Mouse (Mus musculus) CH12.LX (cell line): ENCODE results near the gene Vwa3b. TPM values are rescaled to one million over a fixed set of nuclear protein-coding genes. Genes with fewer than 3 reads are reported as not detected.

ENCODE experiments used
- DNase-seq: peaks from one replicate; pipeline ENCODE4 v3.0.0-alpha.2; 2013; ENCODE audit errors: extremely low read depth
- H3K27ac ChIP-seq: 2 replicates; pipeline ENCODE4 v1.5.1; 2012; ENCODE audit warnings: low read depth, mild to moderate bottlenecking, control low read depth, moderate library complexity; ENCODE audit not compliant: insufficient read depth
- H3K27me3 ChIP-seq: replicated peaks from 2 replicates; pipeline ENCODE3; 2012; ENCODE audit warnings: inconsistent platforms
- H3K36me3 ChIP-seq, 2 experiments: replicated peaks in 1 of 2; 2 replicates each; pipeline versions ENCODE3 to v1.6.1; 2012; ENCODE audit warnings: inconsistent platforms in 1 of 2, low read length in 1 of 2, mild to moderate bottlenecking in 1 of 2, mixed read lengths in 1 of 2, moderate library complexity in 1 of 2; ENCODE audit not compliant: control insufficient read depth in 1 of 2, insufficient read depth in 1 of 2
- H3K4me1 ChIP-seq, 2 experiments: 2 replicates each; pipeline ENCODE4 v1.6.1; 2012; ENCODE audit warnings: inconsistent platforms in 1 of 2, moderate library complexity in 1 of 2; ENCODE audit not compliant: insufficient read depth in 2 of 2, control insufficient read depth in 1 of 2
- H3K4me2 ChIP-seq: 2 replicates; pipeline ENCODE4 v1.6.1; 2012; ENCODE audit warnings: low read depth, mild to moderate bottlenecking, control low read depth; ENCODE audit not compliant: poor library complexity, insufficient read depth, severe bottlenecking
- H3K4me3 ChIP-seq, 3 experiments: fragments of 150-350 bp in 1 of 3; sonication (generic) in 1 of 3; replicated peaks in 1 of 3; 2 replicates each; pipeline versions ENCODE3 to v1.5.1; 2011 to 2012; ENCODE audit warnings: low read depth in 2 of 3, low read length in 2 of 3, mild to moderate bottlenecking in 2 of 3, moderate library complexity in 2 of 3, control low read depth in 1 of 3, improper control_type of control experiment in 1 of 3, inconsistent platforms in 1 of 3, mixed read lengths in 1 of 3; ENCODE audit not compliant: poor library complexity in 1 of 3
- H3K79me2 ChIP-seq: replicated peaks from 2 replicates; pipeline ENCODE4 v1.6.1; 2012; ENCODE audit warnings: mild to moderate bottlenecking, moderate library complexity; ENCODE audit not compliant: control insufficient read depth, poor library complexity, insufficient read depth, severe bottlenecking; ENCODE audit errors: extremely low read depth
- H3K9ac ChIP-seq: 2 replicates; pipeline ENCODE4 v1.6.1; 2012; ENCODE audit warnings: low read depth, mild to moderate bottlenecking, control low read depth, moderate library complexity; ENCODE audit not compliant: insufficient read depth
- H3K9me3 ChIP-seq: replicated peaks from 2 replicates; pipeline ENCODE3; 2012; ENCODE audit warnings: low read length, inconsistent platforms, mixed read lengths
- BHLHE40 ChIP-seq: IDR thresholded peaks from 2 replicates; pipeline ENCODE4 v1.6.1; 2011; ENCODE audit warnings: mild to moderate bottlenecking, low read depth, low read length, improper control_type of control experiment
- CHD1 ChIP-seq: IDR thresholded peaks from 2 replicates; pipeline ENCODE4 v1.6.1; 2012; ENCODE audit warnings: low read depth, low read length, improper control_type of control experiment, inconsistent platforms
- CHD2 ChIP-seq: IDR thresholded peaks from 2 replicates; pipeline ENCODE4 v1.6.1; 2011; ENCODE audit warnings: low read length, improper control_type of control experiment
- CTCF ChIP-seq, 2 experiments: IDR thresholded peaks in 1 of 2; conservative IDR thresholded peaks in 1 of 2; 2 replicates each; pipeline ENCODE4 v1.5.1; 2011 to 2012; ENCODE audit warnings: low read depth in 2 of 2, low read length in 2 of 2, improper control_type of control experiment in 1 of 2, inconsistent platforms in 1 of 2, mild to moderate bottlenecking in 1 of 2, moderate library complexity in 1 of 2
- ELF1 ChIP-seq: IDR thresholded peaks from 2 replicates; pipeline ENCODE4 v1.6.1; 2014; ENCODE audit warnings: low read depth, mild to moderate bottlenecking, inconsistent platforms, low read length, improper control_type of control experiment
- EP300 ChIP-seq: IDR thresholded peaks from 2 replicates; pipeline ENCODE4 v1.6.1; 2011; ENCODE audit warnings: low read length, improper control_type of control experiment
- ETS1 ChIP-seq: conservative IDR thresholded peaks from 2 replicates; pipeline ENCODE4 v1.6.1; 2012; ENCODE audit warnings: low read depth, mild to moderate bottlenecking, inconsistent platforms, low read length, improper control_type of control experiment, moderate library complexity
- GABPA ChIP-seq: IDR thresholded peaks from 2 replicates; pipeline ENCODE4 v1.6.1; 2012; ENCODE audit warnings: low read depth, low read length, improper control_type of control experiment, inconsistent platforms; ENCODE audit not compliant: insufficient replicate concordance
- HCFC1 ChIP-seq: IDR thresholded peaks from 2 replicates; pipeline ENCODE4 v1.6.1; 2012; ENCODE audit warnings: low read depth, mild to moderate bottlenecking, inconsistent platforms, low read length, improper control_type of control experiment
- IRF4 ChIP-seq: IDR thresholded peaks from 2 replicates; pipeline ENCODE4 v1.6.1; 2014; ENCODE audit warnings: low read depth, mild to moderate bottlenecking, inconsistent platforms, low read length, improper control_type of control experiment
- JUN ChIP-seq: IDR thresholded peaks from 2 replicates; pipeline ENCODE4 v1.6.1; 2011; ENCODE audit warnings: low read depth, mild to moderate bottlenecking, low read length, improper control_type of control experiment, moderate library complexity; ENCODE audit not compliant: insufficient read depth
- JUND ChIP-seq: conservative IDR thresholded peaks from 2 replicates; pipeline ENCODE4 v1.6.1; 2011; ENCODE audit warnings: low read depth, low read length, improper control_type of control experiment
- KAT2A ChIP-seq: IDR thresholded peaks from 2 replicates; pipeline ENCODE4 v1.6.1; 2012; ENCODE audit warnings: low read length, improper control_type of control experiment, inconsistent platforms; ENCODE audit not compliant: insufficient replicate concordance
- MAFK ChIP-seq: IDR thresholded peaks from 2 replicates; pipeline ENCODE4 v1.6.1; 2011; ENCODE audit warnings: low read length, improper control_type of control experiment; ENCODE audit not compliant: insufficient replicate concordance
- MAX ChIP-seq: IDR thresholded peaks from 2 replicates; pipeline ENCODE4 v1.6.1; 2011; ENCODE audit warnings: low read length, improper control_type of control experiment
- MAZ ChIP-seq: IDR thresholded peaks from 2 replicates; pipeline ENCODE4 v1.6.1; 2012; ENCODE audit warnings: low read depth, mild to moderate bottlenecking, inconsistent platforms, low read length, improper control_type of control experiment, moderate library complexity
- NELFE ChIP-seq: IDR thresholded peaks from 2 replicates; pipeline ENCODE4 v1.6.1; 2011; ENCODE audit warnings: low read depth, low read length, improper control_type of control experiment
- PAX5 ChIP-seq: IDR thresholded peaks from 2 replicates; pipeline ENCODE4 v1.6.1; 2012; ENCODE audit warnings: low read length, inconsistent platforms, mixed read lengths
- POLR2A ChIP-seq: IDR thresholded peaks from 2 replicates; pipeline ENCODE4 v1.6.1; 2011; ENCODE audit warnings: low read depth, mild to moderate bottlenecking, improper control_type of control experiment, low read length
- RCOR1 ChIP-seq: conservative IDR thresholded peaks from 2 replicates; pipeline ENCODE4 v1.6.1; 2012; ENCODE audit warnings: low read depth, mild to moderate bottlenecking, inconsistent platforms, low read length, improper control_type of control experiment
- SIN3A ChIP-seq: IDR thresholded peaks from 2 replicates; pipeline ENCODE4 v1.6.1; 2012; ENCODE audit warnings: low read length, improper control_type of control experiment, inconsistent platforms
- SMC3 ChIP-seq: IDR thresholded peaks from 2 replicates; pipeline ENCODE4 v1.6.1; 2011; ENCODE audit warnings: low read depth, low read length, improper control_type of control experiment
- TBP ChIP-seq: conservative IDR thresholded peaks from 2 replicates; pipeline ENCODE4 v1.6.1; 2011; ENCODE audit warnings: low read depth, low read length, improper control_type of control experiment
- TCF12 ChIP-seq: IDR thresholded peaks from 2 replicates; pipeline ENCODE4 v1.6.1; 2014; ENCODE audit warnings: low read depth, mild to moderate bottlenecking, inconsistent platforms, low read length, improper control_type of control experiment
- UBTF ChIP-seq: IDR thresholded peaks from 2 replicates; pipeline ENCODE4 v1.6.1; 2012; ENCODE audit warnings: low read depth, mild to moderate bottlenecking, inconsistent platforms, low read length, improper control_type of control experiment, moderate library complexity
- USF1 ChIP-seq: IDR thresholded peaks from 2 replicates; pipeline ENCODE4 v1.6.1; 2014; ENCODE audit warnings: low read depth, mild to moderate bottlenecking, inconsistent platforms, low read length, improper control_type of control experiment
- USF2 ChIP-seq: conservative IDR thresholded peaks from 2 replicates; pipeline ENCODE4 v1.6.1; 2011; ENCODE audit warnings: low read depth, low read length, improper control_type of control experiment
- ZC3H11A ChIP-seq: IDR thresholded peaks from 2 replicates; pipeline ENCODE4 v1.6.1; 2012; ENCODE audit warnings: low read depth, mild to moderate bottlenecking, inconsistent platforms, low read length, improper control_type of control experiment
- ZKSCAN1 ChIP-seq: IDR thresholded peaks from 2 replicates; pipeline ENCODE4 v1.6.1; 2012; ENCODE audit warnings: low read depth, inconsistent platforms, low read length, improper control_type of control experiment, borderline replicate concordance
- ZNF384 ChIP-seq: IDR thresholded peaks from 2 replicates; pipeline ENCODE4 v1.6.1; 2012; ENCODE audit warnings: low read depth, low read length, improper control_type of control experiment, inconsistent platforms
- dilution Hi-C: fragments of 300-500 bp; cut with MboI; formaldehyde crosslinking; loops from 2 replicates; pipeline ENCODE4 v1.14.3; 2020; ENCODE audit warnings: low sequenced_read_pairs; ENCODE audit not compliant: extremely low pct_unique_long_range_greater_than_20kb, extremely low pct_ligation_motif_present
- in situ Hi-C: fragments of 300-500 bp; cut with MboI; formaldehyde crosslinking; loops from 3 replicates; pipeline ENCODE4 v1.14.3; 2019; ENCODE audit warnings: low sequenced_read_pairs, low pct_ligation_motif_present, low pct_unique_long_range_greater_than_20kb, mixed read lengths
- polyA plus RNA-seq: library from polyadenylated mRNA; unstranded; fragments of >175 nt; gene quantifications from 2 replicates; pipeline ENCODE4 v1.2.1, GENCODE M21; 2012; ENCODE audit warnings: low read depth; ENCODE audit not compliant: insufficient read length
- total RNA-seq, 2 experiments: library from RNA; depleted of rRNA; stranded (reverse); fragments of 300-350 nt in 1 of 2; fragments of >200 nt in 1 of 2; gene quantifications; 2 replicates each; pipeline ENCODE4 v1.2.3; 2012 to 2014

Vwa3b gene
- total and polyA plus RNA-seq, 3 experiments, result not detected

DNA sequence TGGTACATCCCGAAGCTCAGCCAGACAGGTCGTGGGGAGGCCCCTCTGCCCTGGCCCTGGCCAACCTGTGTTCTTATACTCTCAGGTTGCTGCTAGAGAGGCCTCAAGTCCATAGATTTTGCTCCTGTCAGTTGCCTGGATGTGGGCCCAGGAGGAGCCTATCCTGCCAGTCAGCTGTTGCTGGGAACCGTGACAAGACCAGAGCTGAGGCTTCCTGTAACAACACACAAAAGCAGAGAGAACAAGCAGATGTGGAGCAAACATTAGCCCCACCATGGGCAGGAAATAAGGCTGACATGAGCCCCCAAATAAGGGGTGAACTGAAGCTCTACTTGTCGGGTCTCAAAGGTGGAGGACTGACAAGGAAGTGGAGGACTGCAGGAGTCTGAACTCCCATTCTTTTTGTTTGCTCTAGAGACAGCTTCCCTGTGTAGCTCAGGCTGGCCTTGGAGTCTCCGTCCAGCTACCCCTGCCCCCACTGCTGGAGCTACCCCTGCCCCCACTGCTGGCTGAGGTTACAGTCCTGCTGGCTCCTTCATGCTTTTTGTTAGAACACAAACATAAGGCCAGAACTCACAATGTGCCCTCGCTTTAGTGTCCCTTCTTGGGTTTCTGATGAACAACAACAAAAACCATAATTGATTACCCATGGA, 29.7 kb upstream of the Vwa3b start:
- peak overlapping the region; percentile 77; the same call in 1 of the 2 replicates for H3K4me2 ChIP-seq
- no peak for TF ChIP-seq CTCF (conservative IDR thresholded peaks at IDR 0.05 in 1 of 2, IDR thresholded peaks at IDR 0.05 in 1 of 2; ENCODE audit: low read depth in 2 of 2, low read length in 2 of 2)
- no peak for TF ChIP-seq GABPA
- no peak for TF ChIP-seq ZKSCAN1
- TF ChIP-seq ZC3H11A, result no peak
- no peak for TF ChIP-seq IRF4
- TF ChIP-seq UBTF, result no peak
- no peak for TF ChIP-seq JUN
- no peak for TF ChIP-seq USF2
- 0 out of 2 replicates have a peak, but pooled peaks have one; percentile 32 for TF ChIP-seq CHD2
- TF ChIP-seq NELFE, result no peak
- no peak for TF ChIP-seq KAT2A
- 0 out of 2 replicates have a peak, but pooled peaks have one; percentile 20 for TF ChIP-seq ELF1
- H3K9me3 ChIP-seq, result no peaks in the 10 kb centered on the region
- H3K9ac ChIP-seq, result no peak overlapping the region
- DNase-seq, result peak; percentile 41
- in situ Hi-C loops, result no loop called here
- H3K79me2 ChIP-seq, result no peaks in the 10 kb centered on the region
- dilution Hi-C loops, result no loop called here
- H3K27ac ChIP-seq, result peak overlapping the region; percentile 65; the same call in 1 of the 2 replicates
- H3K4me3 ChIP-seq, result no peak overlapping the region
- no peaks in the 10 kb centered on the region for H3K36me3 ChIP-seq
- H3K4me1 ChIP-seq, result peaks cover 20 to 55% of the 10 kb centered on the region in 2 experiments
- H3K27me3 ChIP-seq, result no peaks in the 10 kb centered on the region

DNA sequence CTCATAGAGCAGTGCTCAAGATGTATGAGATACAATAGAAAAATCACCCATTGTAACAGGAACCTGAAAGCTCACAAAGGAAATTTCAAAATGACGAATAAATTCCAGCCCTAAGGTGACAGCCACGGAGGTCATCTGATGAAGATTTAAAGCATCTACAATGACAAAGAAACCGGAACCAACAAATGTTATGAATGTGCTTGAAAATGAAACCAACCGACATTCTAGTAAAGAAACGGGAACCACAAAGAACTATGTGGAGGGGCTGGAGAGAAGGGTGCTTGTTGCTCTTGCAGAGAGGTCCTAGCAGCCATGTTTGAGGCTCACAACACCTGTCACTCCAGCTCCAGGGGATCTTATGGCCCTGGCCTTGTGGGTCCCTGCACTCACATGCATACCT, 26.1 kb upstream of the Vwa3b start:
- H3K9me3 ChIP-seq, result no peaks in the 10 kb centered on the region
- H3K4me3 ChIP-seq, result peak overlapping the region in 2 of 3 experiments; percentile 22
- H3K9ac ChIP-seq, result peak overlapping the region; percentile 36; the same call in 1 of the 2 replicates
- in situ Hi-C loops, result no loop called here
- H3K4me2 ChIP-seq, result peak overlapping the region; percentile 74
- H3K27me3 ChIP-seq, result no peaks in the 10 kb centered on the region
- peaks cover 20 to 53% of the 10 kb centered on the region in 2 experiments for H3K4me1 ChIP-seq
- peak overlapping the region; percentile 21; the same call in 1 of the 2 replicates for H3K27ac ChIP-seq
- dilution Hi-C loops, result no loop called here
- H3K79me2 ChIP-seq, result no peaks in the 10 kb centered on the region
- no peaks in the 10 kb centered on the region for H3K36me3 ChIP-seq
- DNase-seq, result peak; percentile 80
- peak; percentile 80 for TF ChIP-seq IRF4
- TF ChIP-seq ZNF384, result no peak
- TF ChIP-seq HCFC1, result no peak
- no peak for TF ChIP-seq USF1
- no peak for TF ChIP-seq MAZ
- no peak for TF ChIP-seq PAX5
- TF ChIP-seq GABPA, result no peak
- TF ChIP-seq JUND, result peak; percentile 83
- TF ChIP-seq CHD1, result 0 out of 2 replicates have a peak, but pooled peaks have one; percentile 23
- no peak for TF ChIP-seq SMC3
- TF ChIP-seq USF2, result no peak
- peak; percentile 92 for TF ChIP-seq ETS1
- TF ChIP-seq BHLHE40, result peak; percentile 55
- TF ChIP-seq ZKSCAN1, result no peak
- no peak for TF ChIP-seq POLR2A
- TF ChIP-seq KAT2A, result no peak
- 0 out of 2 replicates have a peak, but pooled peaks have one; percentile 9 for TF ChIP-seq ELF1
- no peak for TF ChIP-seq RCOR1
- TF ChIP-seq EP300, result peak; percentile 67; the same call in 1 of the 2 replicates
- TF ChIP-seq TBP, result no peak
- peak; percentile 37; the same call in 1 of the 2 replicates for TF ChIP-seq TCF12
- TF ChIP-seq UBTF, result no peak
- TF ChIP-seq ZC3H11A, result no peak
- TF ChIP-seq JUN, result peak; percentile 75
- no peak for TF ChIP-seq CTCF (conservative IDR thresholded peaks at IDR 0.05 in 1 of 2, IDR thresholded peaks at IDR 0.05 in 1 of 2; ENCODE audit: low read depth in 2 of 2, low read length in 2 of 2)
- peak; percentile 55; the same call in 1 of the 2 replicates for TF ChIP-seq MAFK
- no peak for TF ChIP-seq MAX
- no peak for TF ChIP-seq SIN3A
